Mouse (Mus musculus) midbrain, embryonic 14.5 days (tissue): ENCODE results near the gene Por. TPM values are rescaled to one million over a fixed set of nuclear protein-coding genes. Genes with fewer than 3 reads are reported as not detected.

Experiments used
- ATAC-seq: fragments of 200-750 bp; cut with Nextera tagmentation; 2 replicates; pipeline ENCODE4 v1.8.0; 2017; ENCODE audit warnings: moderate number of reproducible peaks, moderate library complexity; ENCODE audit not compliant: low FRiP score, low TSS enrichment
- DNase-seq: peaks from one replicate; pipeline ENCODE4 v3.0.0-alpha.2; 2015
- H3K27ac ChIP-seq: fragments of 300-500 bp; sonication (generic); replicated peaks from 2 replicates; pipeline ENCODE4 v1.5.1; 2014; ENCODE audit warnings: mild to moderate bottlenecking, low read depth, low read length, moderate library complexity
- H3K27me3 ChIP-seq: fragments of 300-500 bp; sonication (generic); 2 replicates; pipeline ENCODE4 v1.6.1; 2014; ENCODE audit warnings: low read length, control low read depth, mixed read lengths; ENCODE audit not compliant: control insufficient read depth, insufficient read depth
- H3K36me3 ChIP-seq: fragments of 300-500 bp; sonication (generic); 2 replicates; pipeline ENCODE4 v1.6.1; 2014; ENCODE audit warnings: low read length, control low read depth; ENCODE audit not compliant: control insufficient read depth, insufficient read depth
- H3K4me1 ChIP-seq: fragments of 300-500 bp; sonication (generic); 2 replicates; pipeline ENCODE4 v1.6.1; 2014; ENCODE audit warnings: mild to moderate bottlenecking, antibody characterized with exemption, low read length, control low read depth; ENCODE audit not compliant: control insufficient read depth, insufficient read depth
- H3K4me2 ChIP-seq: fragments of 300-500 bp; sonication (generic); 2 replicates; pipeline ENCODE4 v1.6.1; 2014; ENCODE audit warnings: mild to moderate bottlenecking, low read length, moderate library complexity
- H3K4me3 ChIP-seq: fragments of 300-500 bp; sonication (generic); replicated peaks from 2 replicates; pipeline ENCODE4 v1.5.1; 2014; ENCODE audit warnings: low read depth, low read length
- H3K9ac ChIP-seq: fragments of 300-500 bp; sonication (generic); replicated peaks from 2 replicates; pipeline ENCODE4 v1.6.1; 2014; ENCODE audit warnings: mild to moderate bottlenecking, low read length, moderate library complexity
- H3K9me3 ChIP-seq: fragments of 300-500 bp; sonication (generic); 2 replicates; pipeline ENCODE4 v1.6.1; 2016; ENCODE audit warnings: low read length, control low read depth, mixed read lengths; ENCODE audit not compliant: control insufficient read depth
- WGBS: fragments of 180-500 bp; shearing (Covaris S2); extraction: QIAGEN DNeasy Blood & Tissue Kit; methylation state at CpG from one replicate; pipeline ENCODE4 v1.1.7; 2014; 5-methylcytosine and 5-hydroxymethylcytosine counted together
- polyA plus RNA-seq: library from polyadenylated mRNA; unstranded; fragments of >200 nt; fragmentation: Nextera tagmentation; extraction: Ambion mirVana; gene quantifications from 2 replicates; pipeline ENCODE4 v1.2.1, GENCODE M21; 2014

Por gene
- polyA plus RNA-seq, 1 experiment from 2014 or later = 96.8 TPM

DNA sequence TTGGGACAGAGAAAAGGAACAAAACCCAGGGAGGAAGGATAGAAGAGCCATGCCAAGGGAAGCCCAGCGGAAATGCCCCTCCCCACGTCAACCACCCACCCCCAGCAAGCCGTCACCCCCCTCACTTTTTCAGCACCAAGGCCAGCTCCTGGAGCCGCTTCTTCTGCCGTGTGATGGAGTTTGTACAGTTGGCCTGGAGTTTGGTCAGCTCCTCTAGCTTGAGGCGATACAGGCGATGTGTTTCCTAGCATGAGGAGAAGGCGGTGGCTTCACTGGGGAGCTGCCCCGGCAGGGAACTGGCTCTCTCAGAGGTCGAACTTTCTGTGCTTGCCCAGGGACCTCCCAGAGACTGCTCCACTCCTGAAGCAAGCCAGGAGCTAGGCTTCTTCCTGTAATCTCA, 72.3 kb downstream of the Por start:
- H3K4me2 ChIP-seq = no peak overlapping the region
- no peak for DNase-seq
- peaks cover 8% of the 10 kb centered on the region; the same call in 1 of the 2 replicates for H3K4me1 ChIP-seq
- WGBS = 71% methylated on average over 10 of the region's 10 CpGs
- ATAC-seq = no peak
- peaks cover 35% of the 10 kb centered on the region for H3K36me3 ChIP-seq
- H3K4me3 ChIP-seq = no peak overlapping the region
- no peaks in the 10 kb centered on the region for H3K27me3 ChIP-seq
- H3K9ac ChIP-seq = no peak overlapping the region
- H3K27ac ChIP-seq = no peak overlapping the region
- H3K9me3 ChIP-seq = no peaks in the 10 kb centered on the region; the same call in 1 of the 2 replicates

DNA sequence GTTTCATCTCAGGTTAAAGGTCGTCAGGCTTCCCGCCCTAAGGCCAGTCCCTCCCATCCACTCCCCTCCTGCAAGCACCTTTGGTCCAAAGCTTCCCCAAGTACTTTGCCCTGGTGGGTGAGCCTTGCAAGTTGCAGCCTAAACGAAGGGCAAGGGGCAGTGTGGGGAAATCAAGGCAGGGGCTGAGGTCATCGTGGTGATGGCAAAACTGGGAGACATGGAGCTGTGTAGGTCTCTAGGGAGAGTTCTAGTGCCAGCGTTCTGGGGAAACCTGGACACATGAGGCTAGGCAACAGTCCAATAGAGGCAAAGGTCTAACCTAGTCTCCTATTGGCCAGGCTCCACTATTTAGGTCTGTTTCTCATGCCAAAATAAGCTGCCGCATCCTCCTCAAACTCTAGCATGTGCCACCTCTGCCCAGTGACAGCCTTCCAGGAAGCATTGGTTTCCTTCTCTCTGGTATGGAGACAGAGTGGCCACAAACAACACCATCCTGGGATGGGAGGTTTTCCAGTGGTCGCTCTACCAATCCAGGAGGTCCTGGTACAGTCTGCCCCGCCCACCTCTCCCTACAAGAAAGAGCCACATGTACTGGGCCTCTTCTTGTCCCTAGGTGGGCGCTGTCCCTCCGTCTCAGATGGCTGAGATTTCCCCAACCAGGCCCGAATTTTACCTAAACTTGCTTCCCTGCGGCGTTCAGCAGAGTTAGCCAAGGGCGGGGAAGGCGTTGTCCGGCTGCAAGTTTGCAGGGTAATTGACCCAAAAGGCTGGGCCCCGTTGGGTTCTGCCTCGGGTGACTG, 73.3 kb downstream of the Por start:
- no peak overlapping the region for H3K27ac ChIP-seq
- DNase-seq = peak; percentile 62
- ATAC-seq = peak; percentile 71; the same call in 1 of the 2 replicates

DNA sequence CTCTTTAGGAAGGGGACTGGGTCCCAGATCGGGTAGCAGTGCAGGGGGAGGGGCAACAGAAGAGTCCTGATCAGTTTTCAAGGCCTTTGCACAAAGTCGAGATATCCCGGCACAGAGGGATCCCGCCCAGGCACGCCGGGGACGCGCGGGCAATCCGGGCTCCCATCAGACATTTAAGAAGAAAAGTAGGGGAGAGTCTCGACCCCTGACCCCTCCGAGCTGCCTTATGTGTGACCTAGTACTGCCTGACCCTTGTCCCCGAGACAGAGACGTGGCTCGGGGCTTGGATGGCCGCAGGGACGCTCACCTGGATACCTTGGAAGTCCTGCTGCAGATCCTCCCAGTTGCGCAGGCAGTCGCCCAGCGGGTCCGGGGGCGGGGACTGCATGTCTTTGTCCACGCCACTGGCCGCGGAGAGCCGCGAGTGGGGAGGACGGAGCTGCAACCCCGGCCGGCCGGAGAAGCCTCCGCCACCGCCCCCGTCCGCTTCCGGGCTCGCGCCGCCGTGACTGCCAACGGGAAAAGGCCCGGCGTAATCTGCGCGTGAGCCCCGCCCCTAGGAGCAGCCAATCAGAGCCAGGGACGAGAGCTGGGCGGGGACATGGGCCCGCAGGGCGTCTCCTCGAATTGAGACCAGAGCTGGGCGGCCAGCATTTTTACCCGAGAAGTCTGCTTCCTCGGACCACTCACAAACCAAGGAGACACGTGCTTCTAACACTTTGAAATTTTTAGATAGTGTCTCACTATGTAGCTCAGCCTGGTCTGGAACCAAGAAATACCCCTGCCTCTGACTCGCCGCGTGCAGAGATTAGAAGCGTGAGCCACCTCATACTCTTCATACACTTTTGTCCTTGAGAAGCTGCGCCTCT, 74.1 kb downstream of the Por start, which contains the start of gene Tmem120a:
Gene Tmem120a (minus strand): TSS at position 708 of the 869 bp plus-strand sequence.
- Histone ChIP-seq H3K27ac (peak within 1 kb of the TSS; percentile 52), H3K4me2 (peak within 1 kb of the TSS; percentile 86), H3K4me3 (peak within 1 kb of the TSS; percentile 89), H3K4me1 (peaks cover 8% of the 10 kb centered on the region; the same call in 1 of the 2 replicates), H3K36me3 (peaks cover 21% of the 10 kb centered on the region), H3K27me3 (no peaks in the 10 kb centered on the region), H3K9me3 (peaks cover 6% of the 10 kb centered on the region; the same call in 1 of the 2 replicates), H3K9ac (peak within 1 kb of the TSS; percentile 86)
- WGBS = under 1% methylated on average over 60 of the region's 60 CpGs
- peak; percentile 95 for DNase-seq
- peak; percentile 93 for ATAC-seq

More for the DNA sequence above, 73.3 kb downstream of the Por start:
- Histone ChIP-seq H3K9ac (peak overlapping the region; percentile 86), H3K36me3 (peaks cover 25% of the 10 kb centered on the region), H3K9me3 (peaks cover 6% of the 10 kb centered on the region; the same call in 1 of the 2 replicates), H3K27me3 (no peaks in the 10 kb centered on the region), H3K4me3 (peak overlapping the region; percentile 89), H3K4me2 (peak overlapping the region; percentile 86), H3K4me1 (peaks cover 8% of the 10 kb centered on the region; the same call in 1 of the 2 replicates)
- 19% methylated on average over 18 of the region's 18 CpGs for WGBS

DNA sequence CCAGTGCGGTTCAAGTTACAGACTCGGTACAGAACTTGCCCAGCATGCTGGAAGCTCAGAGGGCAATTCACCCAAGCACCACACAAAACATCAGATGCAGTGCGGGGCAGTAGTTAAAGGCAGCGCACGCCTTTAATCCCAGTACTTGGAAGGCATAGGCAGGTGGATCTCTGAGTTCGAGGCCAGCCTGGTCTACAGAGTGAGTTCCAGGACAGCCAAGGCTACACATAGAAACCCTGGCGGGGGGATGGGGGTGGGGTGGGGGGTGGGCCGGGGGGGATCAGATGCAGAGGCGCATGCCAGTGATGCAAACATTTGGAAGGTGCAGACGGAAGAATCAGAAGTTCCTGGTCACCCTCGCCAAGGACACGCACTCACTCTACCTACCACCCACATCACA, 74.9 kb downstream of the Por start:
- 21% methylated on average over 12 of the region's 12 CpGs for WGBS
- H3K9ac ChIP-seq = peak overlapping the region; percentile 86; the same call in 1 of the 2 replicates
- peak; percentile 3; the same call in 1 of the 2 replicates for ATAC-seq

DNA sequence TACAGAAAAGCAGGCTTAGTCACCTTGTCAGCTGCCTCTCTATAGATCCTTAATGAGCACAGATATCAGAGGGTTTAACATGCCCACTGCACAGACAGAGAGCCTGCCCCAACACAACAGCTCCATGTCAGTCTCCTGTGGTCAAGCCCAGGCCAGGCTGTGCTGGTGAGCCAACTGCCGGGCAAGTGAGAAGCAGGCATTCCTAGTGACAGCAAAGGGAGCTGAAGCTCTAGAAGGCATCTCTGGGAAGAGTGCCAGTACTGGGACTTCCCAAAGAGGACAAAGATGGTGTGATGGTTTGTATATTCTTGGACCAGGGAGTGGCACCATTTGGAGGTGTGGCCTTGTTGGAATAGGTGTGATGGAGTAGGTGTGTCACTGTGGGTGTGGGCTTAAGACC, 81.2 kb downstream of the Por start:
- Histone ChIP-seq H3K4me3 (no peak overlapping the region), H3K27ac (no peak overlapping the region), H3K4me1 (no peaks in the 10 kb centered on the region), H3K27me3 (no peaks in the 10 kb centered on the region), H3K4me2 (no peak overlapping the region), H3K36me3 (no peaks in the 10 kb centered on the region), H3K9ac (no peak overlapping the region), H3K9me3 (peaks cover 6% of the 10 kb centered on the region; the same call in 1 of the 2 replicates)
- DNase-seq (no peak), ATAC-seq (no peak)
- 88% methylated on average over 1 of the region's 1 CpGs for WGBS

More for the DNA sequence above, 74.9 kb downstream of the Por start:
- no peak for DNase-seq
- Histone ChIP-seq H3K4me3 (peak overlapping the region; percentile 89), H3K36me3 (peaks cover 17% of the 10 kb centered on the region), H3K4me1 (peaks cover 8% of the 10 kb centered on the region; the same call in 1 of the 2 replicates), H3K9me3 (peaks cover 6% of the 10 kb centered on the region; the same call in 1 of the 2 replicates), H3K4me2 (peak overlapping the region; percentile 86), H3K27me3 (no peaks in the 10 kb centered on the region), H3K27ac (no peak overlapping the region)

DNA sequence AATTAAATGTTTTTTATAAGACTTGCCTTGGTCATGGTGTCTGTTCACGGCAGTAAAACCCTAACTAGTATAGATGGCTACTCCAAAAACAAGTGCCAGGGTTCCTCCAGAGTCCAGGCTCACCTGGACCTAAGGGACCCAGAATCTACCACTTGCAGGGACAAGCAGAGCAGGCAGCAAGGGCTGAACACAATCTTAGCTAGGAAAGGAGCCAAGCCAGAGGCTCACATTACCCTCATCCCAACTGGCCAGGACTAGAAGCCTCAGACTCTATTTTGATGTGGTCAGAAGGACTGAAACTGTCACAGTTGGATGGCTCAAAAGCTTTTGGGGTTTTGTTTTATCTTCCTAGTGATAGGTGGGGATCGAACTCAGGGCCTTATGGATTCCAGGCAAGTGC, 81.8 kb downstream of the Por start:
- Histone ChIP-seq H3K27ac (no peak overlapping the region), H3K4me1 (no peaks in the 10 kb centered on the region), H3K4me2 (no peak overlapping the region), H3K27me3 (no peaks in the 10 kb centered on the region), H3K4me3 (no peak overlapping the region), H3K36me3 (no peaks in the 10 kb centered on the region), H3K9me3 (peaks cover 6% of the 10 kb centered on the region; the same call in 1 of the 2 replicates), H3K9ac (no peak overlapping the region)
- ATAC-seq (no peak), DNase-seq (no peak)
- 72% methylated on average over 2 of the region's 2 CpGs for WGBS

DNA sequence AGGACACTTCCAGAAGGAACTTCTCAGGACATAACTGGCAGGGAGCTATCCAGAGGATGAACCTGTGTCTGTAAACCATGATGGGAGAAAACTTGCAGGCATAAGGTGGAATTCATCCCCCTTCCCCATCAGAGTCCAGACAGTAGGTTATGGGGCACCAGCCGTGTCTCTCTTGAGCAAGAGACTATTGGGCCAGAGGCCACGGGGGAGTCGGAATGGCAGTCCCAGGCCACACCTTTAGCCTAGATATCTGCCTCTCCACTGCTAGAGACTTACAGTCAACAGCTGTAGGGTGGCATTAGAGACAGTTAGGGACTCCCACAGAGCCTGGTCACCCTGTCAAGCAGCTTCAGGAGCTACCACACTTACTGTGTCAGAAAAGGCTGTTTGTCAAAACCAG, 92.0 kb downstream of the Por start:
- WGBS = 86% methylated on average over 3 of the region's 3 CpGs
- H3K27ac ChIP-seq = no peak overlapping the region
- H3K9me3 ChIP-seq = no peaks in the 10 kb centered on the region

DNA sequence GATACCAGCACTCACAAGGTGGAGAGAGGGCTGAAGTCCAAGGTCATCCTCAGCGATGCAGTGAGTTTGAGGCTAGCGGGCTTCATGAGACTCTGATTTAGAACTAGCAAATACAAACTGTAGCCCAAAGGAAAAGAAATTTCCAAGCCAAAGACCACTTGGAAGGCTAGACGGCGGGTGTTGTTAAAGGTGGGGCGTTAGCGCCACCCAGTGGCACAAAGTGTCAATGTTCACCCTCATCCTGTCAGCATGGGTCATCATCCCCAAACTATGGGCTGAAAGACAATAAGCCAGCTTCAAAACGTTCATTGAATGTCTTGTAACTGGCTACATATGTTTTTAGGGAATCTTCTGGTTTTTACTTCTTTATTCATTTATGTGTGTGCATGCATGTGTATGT, 93.7 kb downstream of the Por start:
- Histone ChIP-seq H3K4me2 (no peak overlapping the region), H3K27me3 (no peaks in the 10 kb centered on the region), H3K4me1 (no peaks in the 10 kb centered on the region), H3K27ac (no peak overlapping the region), H3K36me3 (no peaks in the 10 kb centered on the region), H3K4me3 (no peak overlapping the region), H3K9me3 (no peaks in the 10 kb centered on the region), H3K9ac (no peak overlapping the region)
- peak; percentile 93 for DNase-seq
- no peak for ATAC-seq
- WGBS = 5% methylated on average over 7 of the region's 7 CpGs

More for the DNA sequence above, 92.0 kb downstream of the Por start:
- H3K4me1 ChIP-seq = no peaks in the 10 kb centered on the region
- H3K4me3 ChIP-seq = no peak overlapping the region
- no peak overlapping the region for H3K4me2 ChIP-seq
- DNase-seq = no peak
- no peaks in the 10 kb centered on the region for H3K36me3 ChIP-seq
- no peak overlapping the region for H3K9ac ChIP-seq
- H3K27me3 ChIP-seq = no peaks in the 10 kb centered on the region
- ATAC-seq = no peak
